Mouse (Mus musculus): ENCODE measurements around the gene Thy1. TPM values are rescaled to one million over a fixed set of nuclear protein-coding genes. Genes with fewer than 3 reads are reported as not detected.

The Thy1 gene
- polyA plus RNA-seq, 2 experiments, result 0.33 to 0.90 TPM

- DNase-seq (ENCODE audit: low read depth in 3 of 3, low spot score in 3 of 3), result no peak
- peaks cover 27% of the 10 kb centered on the region for H3K27me3 ChIP-seq (ENCODE audit: control insufficient read depth, insufficient read depth, low read length)
- WGBS (ENCODE audit: insufficient replicate concordance), result 86% methylated on average over 1 of the region's 1 CpGs
Observed at GRCm38 (mm10) chr9:44042396-44042680, 846 bp upstream of the Thy1 start.

GRCm38 (mm10) chr9:44043708-44044425 lies 683 bp downstream of the Thy1 start:
- H3K9me3 ChIP-seq (ENCODE audit: control insufficient read depth, low read length), result no peaks in the 10 kb centered on the region
- H3K27ac ChIP-seq, result no peak overlapping the region
- no peak for TF ChIP-seq EP300 (IDR thresholded peaks at IDR 0.05; ENCODE audit: low read depth)
- no peak for TF ChIP-seq CTCF (IDR thresholded peaks at IDR 0.05; ENCODE audit: low read depth)
- H3K27me3 ChIP-seq (ENCODE audit: control insufficient read depth, insufficient read depth, low read length), result peaks cover 27% of the 10 kb centered on the region
- H3K9ac ChIP-seq (replicated peaks), result no peak overlapping the region
- H3K36me3 ChIP-seq (replicated peaks; ENCODE audit: control insufficient read depth, insufficient read depth, low read depth), result no peaks in the 10 kb centered on the region
- no peak overlapping the region; the same call in 1 of the 2 replicates for H3K4me2 ChIP-seq (ENCODE audit: low read depth)
- 3% methylated on average over 22 of the region's 23 CpGs for WGBS (ENCODE audit: insufficient replicate concordance)
- no peaks in the 10 kb centered on the region for H3K4me1 ChIP-seq (replicated peaks; ENCODE audit: control insufficient read depth in 2 of 2, insufficient read depth in 2 of 2, low read length in 1 of 2)
- no peak overlapping the region for H3K4me3 ChIP-seq (ENCODE audit: insufficient read depth in 1 of 2, low read depth in 2 of 2, low read length in 2 of 2)
- ATAC-seq (ENCODE audit: insufficient read depth) (no peak), DNase-seq (ENCODE audit: low read depth in 3 of 3, low spot score in 3 of 3) (no peak)

More at GRCm38 (mm10) chr9:44042396-44042680, 846 bp upstream of the Thy1 start:
- no peak overlapping the region for H3K4me3 ChIP-seq (ENCODE audit: insufficient read depth in 1 of 2, low read depth in 2 of 2, low read length in 2 of 2)
- H3K36me3 ChIP-seq (replicated peaks; ENCODE audit: control insufficient read depth, insufficient read depth, low read depth), result no peaks in the 10 kb centered on the region
- H3K4me1 ChIP-seq (replicated peaks; ENCODE audit: control insufficient read depth in 2 of 2, insufficient read depth in 2 of 2, low read length in 1 of 2), result no peaks in the 10 kb centered on the region
- TF ChIP-seq EP300 (IDR thresholded peaks at IDR 0.05; ENCODE audit: low read depth) (no peak), CTCF (IDR thresholded peaks at IDR 0.05; ENCODE audit: low read depth) (no peak)
- H3K9ac ChIP-seq (replicated peaks), result no peak overlapping the region
- no peaks in the 10 kb centered on the region for H3K9me3 ChIP-seq (ENCODE audit: control insufficient read depth, low read length)
- ATAC-seq (ENCODE audit: insufficient read depth), result no peak
- H3K4me2 ChIP-seq (ENCODE audit: low read depth), result no peak overlapping the region
- no peak overlapping the region for H3K27ac ChIP-seq

GRCm38 (mm10) chr9:44044426-44045157 lies 1.4 kb downstream of the Thy1 start:
- Histone ChIP-seq H3K27me3 (ENCODE audit: control insufficient read depth, insufficient read depth, low read length) (peaks cover 27% of the 10 kb centered on the region), H3K4me1 (replicated peaks; ENCODE audit: control insufficient read depth in 2 of 2, insufficient read depth in 2 of 2, low read length in 1 of 2) (no peaks in the 10 kb centered on the region)
- TF ChIP-seq CTCF (IDR thresholded peaks at IDR 0.05; ENCODE audit: low read depth), result no peak
- no peak for TF ChIP-seq EP300 (IDR thresholded peaks at IDR 0.05; ENCODE audit: low read depth)

GRCm38 (mm10) chr9:44045158-44045883 lies 2.1 kb downstream of the Thy1 start:
- Histone ChIP-seq H3K4me2 (ENCODE audit: low read depth) (no peak overlapping the region), H3K36me3 (replicated peaks; ENCODE audit: control insufficient read depth, insufficient read depth, low read depth) (no peaks in the 10 kb centered on the region), H3K4me3 (ENCODE audit: insufficient read depth in 1 of 2, low read depth in 2 of 2, low read length in 2 of 2) (no peak overlapping the region), H3K27me3 (ENCODE audit: control insufficient read depth, insufficient read depth, low read length) (peaks cover 27% of the 10 kb centered on the region), H3K9me3 (ENCODE audit: control insufficient read depth, low read length) (no peaks in the 10 kb centered on the region), H3K9ac (replicated peaks) (no peak overlapping the region), H3K4me1 (replicated peaks; ENCODE audit: control insufficient read depth in 2 of 2, insufficient read depth in 2 of 2, low read length in 1 of 2) (no peaks in the 10 kb centered on the region), H3K27ac (no peak overlapping the region)
- TF ChIP-seq CTCF (IDR thresholded peaks at IDR 0.05; ENCODE audit: low read depth) (no peak), EP300 (IDR thresholded peaks at IDR 0.05; ENCODE audit: low read depth) (no peak)
- ATAC-seq (ENCODE audit: insufficient read depth), result no peak
- 43% methylated on average over 3 of the region's 3 CpGs for WGBS (ENCODE audit: insufficient replicate concordance)
- no peak for DNase-seq (ENCODE audit: low read depth in 3 of 3, low spot score in 3 of 3)

More at GRCm38 (mm10) chr9:44044426-44045157, 1.4 kb downstream of the Thy1 start:
- 40% methylated on average over 14 of the region's 14 CpGs for WGBS (ENCODE audit: insufficient replicate concordance)
- DNase-seq (ENCODE audit: low read depth in 3 of 3, low spot score in 3 of 3), result no peak
- Histone ChIP-seq H3K9ac (replicated peaks) (no peak overlapping the region), H3K27ac (no peak overlapping the region), H3K9me3 (ENCODE audit: control insufficient read depth, low read length) (no peaks in the 10 kb centered on the region), H3K36me3 (replicated peaks; ENCODE audit: control insufficient read depth, insufficient read depth, low read depth) (no peaks in the 10 kb centered on the region), H3K4me3 (ENCODE audit: insufficient read depth in 1 of 2, low read depth in 2 of 2, low read length in 2 of 2) (no peak overlapping the region), H3K4me2 (ENCODE audit: low read depth) (no peak overlapping the region)
- no peak for ATAC-seq (ENCODE audit: insufficient read depth)

- 61% methylated on average over 5 of the region's 5 CpGs for WGBS (ENCODE audit: insufficient replicate concordance)
- no peak overlapping the region for H3K4me2 ChIP-seq (ENCODE audit: low read depth)
- H3K9me3 ChIP-seq (ENCODE audit: control insufficient read depth, low read length), result no peaks in the 10 kb centered on the region
- no peak overlapping the region for H3K4me3 ChIP-seq (ENCODE audit: insufficient read depth in 1 of 2, low read depth in 2 of 2, low read length in 2 of 2)
- H3K36me3 ChIP-seq (replicated peaks; ENCODE audit: control insufficient read depth, insufficient read depth, low read depth), result no peaks in the 10 kb centered on the region
- no peak for ATAC-seq (ENCODE audit: insufficient read depth)
- H3K4me1 ChIP-seq (replicated peaks; ENCODE audit: control insufficient read depth in 2 of 2, insufficient read depth in 2 of 2, low read length in 1 of 2), result no peaks in the 10 kb centered on the region
- DNase-seq (ENCODE audit: low read depth in 3 of 3, low spot score in 3 of 3), result no peak
- TF ChIP-seq CTCF (IDR thresholded peaks at IDR 0.05; ENCODE audit: low read depth), result no peak
- TF ChIP-seq EP300 (IDR thresholded peaks at IDR 0.05; ENCODE audit: low read depth), result no peak
- H3K27me3 ChIP-seq (ENCODE audit: control insufficient read depth, insufficient read depth, low read length), result peaks cover 27% of the 10 kb centered on the region
- H3K9ac ChIP-seq (replicated peaks), result no peak overlapping the region
- no peak overlapping the region for H3K27ac ChIP-seq
Observed at GRCm38 (mm10) chr9:44045884-44046272, 2.7 kb downstream of the Thy1 start.

Data from liver, embryonic 14.5 days (tissue).